Mouse (Mus musculus): ENCODE results near the gene Smyd3. TPM values are rescaled to one million over a fixed set of nuclear protein-coding genes. Genes with fewer than 3 reads are reported as not detected.

Smyd3 gene
- polyA plus RNA-seq, 1 experiment from 2014 or later, result 30.6 TPM

DNA sequence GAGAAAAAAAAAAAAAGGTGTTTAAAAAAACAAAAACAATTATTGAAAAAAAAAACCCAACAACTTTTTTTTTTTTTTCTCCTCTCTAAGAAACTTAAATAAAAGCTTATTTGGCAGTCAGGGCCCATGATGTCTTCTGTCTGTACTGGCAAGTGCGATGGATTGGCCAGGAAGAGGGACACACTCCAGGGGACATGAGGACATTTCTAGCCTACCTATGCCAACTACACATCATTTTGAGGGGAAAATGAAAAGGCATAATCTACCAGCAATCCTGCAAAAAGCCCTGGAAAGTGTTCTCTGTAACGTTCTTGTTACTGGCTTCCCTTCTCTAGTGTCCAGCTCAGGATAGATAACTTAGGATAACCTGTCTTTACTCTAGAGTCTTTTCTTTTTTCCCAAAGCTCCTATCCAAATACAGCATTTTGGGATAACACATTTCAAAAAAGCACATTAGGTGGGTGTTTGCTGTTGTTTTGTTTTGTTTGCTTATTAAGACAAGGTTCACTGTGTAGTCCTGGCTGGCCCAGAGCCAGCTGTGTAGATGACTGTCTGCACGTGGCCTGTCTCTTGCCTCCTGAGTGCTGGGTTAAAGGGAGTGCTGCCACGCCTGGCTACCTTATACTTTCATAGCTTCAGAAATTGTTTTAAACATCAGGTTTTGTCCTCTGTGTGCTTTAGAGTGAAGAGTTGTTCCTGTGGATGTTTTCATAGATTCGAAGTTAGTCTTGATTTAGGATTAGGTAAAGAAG is 35.5 kb upstream of the Smyd3 start:
- no peak for ATAC-seq
- WGBS, result 72% methylated on average over 5 of the region's 5 CpGs
- no peak overlapping the region for H3K4me2 ChIP-seq (ENCODE audit: low read length)
- H3K27ac ChIP-seq (ENCODE audit: low read length), result no peak overlapping the region
- H3K9me3 ChIP-seq (replicated peaks; ENCODE audit: control insufficient read depth, low read length, poor library complexity, severe bottlenecking), result no peaks in the 10 kb centered on the region
- peaks cover 11% of the 10 kb centered on the region for H3K4me1 ChIP-seq (ENCODE audit: control insufficient read depth, insufficient read depth, low read length)
- H3K36me3 ChIP-seq (ENCODE audit: control insufficient read depth, insufficient read depth, low read length), result no peaks in the 10 kb centered on the region
- H3K4me3 ChIP-seq (ENCODE audit: low read depth, low read length), result no peak overlapping the region
- H3K27me3 ChIP-seq (ENCODE audit: control insufficient read depth, insufficient read depth, low read depth, low read length), result no peaks in the 10 kb centered on the region
- H3K9ac ChIP-seq (ENCODE audit: low read depth, low read length), result no peak overlapping the region

DNA sequence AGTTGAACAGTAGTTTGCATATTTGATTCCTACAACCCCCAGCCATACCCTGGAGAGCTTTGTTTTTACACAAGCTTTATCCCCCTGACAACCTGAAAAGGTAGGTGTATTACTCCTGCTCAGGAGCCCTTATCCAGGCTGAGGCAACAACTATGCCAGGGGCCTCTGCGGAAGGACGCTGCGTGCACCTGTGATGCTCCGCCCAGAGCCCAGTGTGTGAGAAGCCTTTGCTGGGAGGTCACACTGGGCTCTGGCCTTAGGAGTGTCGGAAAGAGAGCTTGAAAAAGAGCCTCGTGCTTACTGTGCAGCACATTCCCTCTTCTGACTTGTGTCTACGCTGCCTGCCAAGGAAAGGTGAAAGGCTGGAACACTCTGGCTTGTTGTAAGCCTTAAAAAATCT is 34.9 kb upstream of the Smyd3 start:
- Histone ChIP-seq H3K4me2 (ENCODE audit: low read length) (no peak overlapping the region), H3K4me1 (ENCODE audit: control insufficient read depth, insufficient read depth, low read length) (peaks cover 17% of the 10 kb centered on the region), H3K27me3 (ENCODE audit: control insufficient read depth, insufficient read depth, low read depth, low read length) (no peaks in the 10 kb centered on the region), H3K9ac (ENCODE audit: low read depth, low read length) (no peak overlapping the region), H3K4me3 (ENCODE audit: low read depth, low read length) (no peak overlapping the region), H3K27ac (ENCODE audit: low read length) (no peak overlapping the region), H3K36me3 (ENCODE audit: control insufficient read depth, insufficient read depth, low read length) (no peaks in the 10 kb centered on the region), H3K9me3 (replicated peaks; ENCODE audit: control insufficient read depth, low read length, poor library complexity, severe bottlenecking) (no peaks in the 10 kb centered on the region)
- ATAC-seq, result no peak
- 43% methylated on average over 7 of the region's 7 CpGs for WGBS

GRCm38 (mm10) chr1:179551921-179552320 is 34.1 kb upstream of the Smyd3 start:
- no peak for ATAC-seq
- Histone ChIP-seq H3K9me3 (replicated peaks; ENCODE audit: control insufficient read depth, low read length, poor library complexity, severe bottlenecking) (no peaks in the 10 kb centered on the region), H3K4me1 (ENCODE audit: control insufficient read depth, insufficient read depth, low read length) (peaks cover 24% of the 10 kb centered on the region), H3K4me2 (ENCODE audit: low read length) (no peak overlapping the region), H3K4me3 (ENCODE audit: low read depth, low read length) (no peak overlapping the region), H3K36me3 (ENCODE audit: control insufficient read depth, insufficient read depth, low read length) (no peaks in the 10 kb centered on the region), H3K9ac (ENCODE audit: low read depth, low read length) (no peak overlapping the region), H3K27ac (ENCODE audit: low read length) (no peak overlapping the region), H3K27me3 (ENCODE audit: control insufficient read depth, insufficient read depth, low read depth, low read length) (no peaks in the 10 kb centered on the region)
- 86% methylated on average over 4 of the region's 4 CpGs for WGBS

- 97% methylated on average over 3 of the region's 3 CpGs for WGBS
Measured at GRCm38 (mm10) chr1:179551336-179551735, 33.5 kb upstream of the Smyd3 start.

GRCm38 (mm10) chr1:179548996-179549752 is 31.3 kb upstream of the Smyd3 start:
- WGBS, result 93% methylated on average over 5 of the region's 5 CpGs
- Histone ChIP-seq H3K9ac (ENCODE audit: low read depth, low read length) (no peak overlapping the region), H3K36me3 (ENCODE audit: control insufficient read depth, insufficient read depth, low read length) (no peaks in the 10 kb centered on the region), H3K4me1 (ENCODE audit: control insufficient read depth, insufficient read depth, low read length) (peaks cover 36% of the 10 kb centered on the region), H3K4me3 (ENCODE audit: low read depth, low read length) (no peak overlapping the region), H3K27me3 (ENCODE audit: control insufficient read depth, insufficient read depth, low read depth, low read length) (no peaks in the 10 kb centered on the region), H3K9me3 (replicated peaks; ENCODE audit: control insufficient read depth, low read length, poor library complexity, severe bottlenecking) (no peaks in the 10 kb centered on the region), H3K27ac (ENCODE audit: low read length) (no peak overlapping the region), H3K4me2 (ENCODE audit: low read length) (no peak overlapping the region)
- ATAC-seq, result no peak

More at GRCm38 (mm10) chr1:179551336-179551735, 33.5 kb upstream of the Smyd3 start:
- Histone ChIP-seq H3K27me3 (ENCODE audit: control insufficient read depth, insufficient read depth, low read depth, low read length) (no peaks in the 10 kb centered on the region), H3K4me3 (ENCODE audit: low read depth, low read length) (no peak overlapping the region), H3K9ac (ENCODE audit: low read depth, low read length) (no peak overlapping the region), H3K36me3 (ENCODE audit: control insufficient read depth, insufficient read depth, low read length) (no peaks in the 10 kb centered on the region), H3K27ac (ENCODE audit: low read length) (no peak overlapping the region), H3K9me3 (replicated peaks; ENCODE audit: control insufficient read depth, low read length, poor library complexity, severe bottlenecking) (no peaks in the 10 kb centered on the region), H3K4me1 (ENCODE audit: control insufficient read depth, insufficient read depth, low read length) (peaks cover 24% of the 10 kb centered on the region), H3K4me2 (ENCODE audit: low read length) (no peak overlapping the region)
- ATAC-seq, result no peak

DNA sequence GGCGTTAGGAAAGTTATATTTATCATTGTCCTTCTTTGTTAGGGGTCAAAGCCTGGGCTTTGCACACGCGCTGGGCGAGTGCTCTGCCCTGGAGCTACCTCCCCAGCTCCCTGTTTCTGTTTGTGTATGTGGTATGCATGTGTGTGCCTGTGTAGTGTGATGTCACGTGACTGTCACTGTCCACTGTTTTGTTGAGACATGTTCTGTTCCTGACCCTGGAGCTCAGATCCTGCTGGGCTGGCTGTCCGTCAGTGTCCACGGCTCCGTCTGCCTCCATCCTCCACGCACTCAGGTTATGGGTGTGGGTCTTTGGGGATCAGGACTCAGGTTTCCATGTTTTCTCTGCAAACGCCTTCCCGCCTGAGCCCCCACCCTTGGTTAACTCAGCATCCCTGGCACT is 30.4 kb upstream of the Smyd3 start:
- WGBS, result 80% methylated on average over 11 of the region's 11 CpGs
- H3K27me3 ChIP-seq (ENCODE audit: control insufficient read depth, insufficient read depth, low read depth, low read length), result no peaks in the 10 kb centered on the region
- H3K4me1 ChIP-seq (ENCODE audit: control insufficient read depth, insufficient read depth, low read length), result peaks cover 36% of the 10 kb centered on the region
- no peaks in the 10 kb centered on the region for H3K9me3 ChIP-seq (replicated peaks; ENCODE audit: control insufficient read depth, low read length, poor library complexity, severe bottlenecking)
- ATAC-seq, result no peak
- no peak overlapping the region for H3K4me3 ChIP-seq (ENCODE audit: low read depth, low read length)
- no peak overlapping the region for H3K27ac ChIP-seq (ENCODE audit: low read length)
- no peaks in the 10 kb centered on the region for H3K36me3 ChIP-seq (ENCODE audit: control insufficient read depth, insufficient read depth, low read length)
- no peak overlapping the region for H3K9ac ChIP-seq (ENCODE audit: low read depth, low read length)
- peak overlapping the region; percentile 31 for H3K4me2 ChIP-seq (ENCODE audit: low read length)

- Histone ChIP-seq H3K36me3 (ENCODE audit: control insufficient read depth, insufficient read depth, low read length) (no peaks in the 10 kb centered on the region), H3K4me1 (ENCODE audit: control insufficient read depth, insufficient read depth, low read length) (peaks cover 34% of the 10 kb centered on the region), H3K27me3 (ENCODE audit: control insufficient read depth, insufficient read depth, low read depth, low read length) (no peaks in the 10 kb centered on the region), H3K4me3 (ENCODE audit: low read depth, low read length) (peak overlapping the region; percentile 85), H3K9ac (ENCODE audit: low read depth, low read length) (peak overlapping the region; percentile 85), H3K27ac (ENCODE audit: low read length) (no peak overlapping the region), H3K9me3 (replicated peaks; ENCODE audit: control insufficient read depth, low read length, poor library complexity, severe bottlenecking) (no peaks in the 10 kb centered on the region), H3K4me2 (ENCODE audit: low read length) (peak overlapping the region; percentile 72)
- 12% methylated on average over 5 of the region's 5 CpGs for WGBS
- no peak for ATAC-seq
Measured at GRCm38 (mm10) chr1:179547176-179547575, 29.3 kb upstream of the Smyd3 start.

DNA sequence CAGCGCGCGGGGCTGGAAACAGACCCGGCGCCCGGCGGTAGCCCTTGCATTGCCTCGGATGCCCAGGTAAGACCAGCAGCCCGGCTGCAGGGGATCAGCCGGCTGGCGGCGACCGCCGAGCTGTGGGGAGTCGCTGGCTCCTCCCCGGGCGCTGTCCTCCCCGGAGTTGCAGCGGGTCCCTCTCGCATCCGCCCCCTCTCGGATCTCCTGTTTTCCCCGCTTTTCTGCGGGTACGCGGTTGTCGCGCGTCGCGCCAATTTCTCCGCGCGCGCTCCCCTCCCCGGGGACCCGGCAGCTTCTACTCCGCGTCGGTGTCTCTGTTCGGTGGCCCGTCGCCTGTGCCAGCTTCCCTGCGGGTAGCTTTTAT is 28.7 kb upstream of the Smyd3 start:
- 0 out of 2 replicates have a peak, but pooled peaks cover under 1% of the 10 kb centered on the region for H3K36me3 ChIP-seq (ENCODE audit: control insufficient read depth, insufficient read depth, low read length)
- H3K4me3 ChIP-seq (ENCODE audit: low read depth, low read length), result peak overlapping the region; percentile 85
- peaks cover 34% of the 10 kb centered on the region for H3K4me1 ChIP-seq (ENCODE audit: control insufficient read depth, insufficient read depth, low read length)
- peak; percentile 90 for ATAC-seq
- H3K9me3 ChIP-seq (replicated peaks; ENCODE audit: control insufficient read depth, low read length, poor library complexity, severe bottlenecking), result no peaks in the 10 kb centered on the region
- H3K27ac ChIP-seq (ENCODE audit: low read length), result peak overlapping the region; percentile 97
- peak overlapping the region; percentile 85 for H3K9ac ChIP-seq (ENCODE audit: low read depth, low read length)
- no peaks in the 10 kb centered on the region for H3K27me3 ChIP-seq (ENCODE audit: control insufficient read depth, insufficient read depth, low read depth, low read length)
- peak overlapping the region; percentile 72 for H3K4me2 ChIP-seq (ENCODE audit: low read length)
- 0% methylated on average over 39 of the region's 44 CpGs for WGBS

Measured in midbrain, embryonic 16.5 days (tissue).